In the genomic region with DNA sequence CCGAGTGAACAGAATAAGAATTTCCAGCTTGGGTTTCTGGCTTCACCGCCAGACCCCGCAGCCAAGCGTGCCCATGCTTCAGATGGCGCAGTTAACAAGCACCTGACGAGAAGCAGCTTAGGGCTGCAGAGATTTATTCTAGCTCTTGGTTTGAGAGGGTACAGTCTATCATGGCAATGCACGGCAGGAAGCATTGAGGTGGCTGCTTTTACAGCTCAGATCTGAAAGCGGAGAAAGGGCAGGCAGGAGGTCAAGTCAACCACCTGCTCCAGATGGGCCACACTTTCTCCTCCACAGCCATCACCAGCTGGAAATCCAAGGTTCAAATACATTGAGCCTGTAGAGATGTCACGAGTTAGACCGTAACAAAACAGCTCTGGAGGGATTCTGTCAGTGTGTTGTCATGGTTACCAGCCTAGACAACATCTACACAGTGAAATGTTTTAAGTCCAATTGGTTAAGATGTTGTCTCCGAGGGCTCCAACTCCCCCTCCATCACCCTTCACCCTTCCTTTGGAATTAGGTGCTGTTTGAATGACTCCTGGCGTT, we compare ENCODE assay signal across 23 mouse cellular contexts.
A peak's percentile ranks its signal among the peaks of the same experiment; 100 is the strongest.
DNase-seq lines count a peak whose midpoint lies in the region; ATAC-seq and TF ChIP-seq lines count a peak whose summit lies in the region.
"Had no signal": no experiment of that assay in that cellular context is flagged by ENCODE, and none has a peak within 500 bp of the region (broad histone marks: within the 10 kb centered on the region; RNA-seq: fewer than 3 reads in every experiment).

No protein-coding gene starts in this region.

- no peaks in the 10 kb centered on the region for H3K36me3 ChIP-seq in hindbrain, embryonic 13.5 days
- H3K36me3 ChIP-seq in hindbrain, embryonic 12.5 days = no peaks in the 10 kb centered on the region
- H3K36me3 ChIP-seq in testis, adult 2 months (ENCODE audit: control insufficient read depth, insufficient read depth, low read length) = no peaks in the 10 kb centered on the region
- H3K36me3 ChIP-seq in midbrain, embryonic 13.5 days = no peaks in the 10 kb centered on the region
- H3K36me3 ChIP-seq: embryonic facial prominence, embryonic 15.5 days; hindbrain, embryonic 15.5 days; kidney, embryonic 15.5 days had no signal

- H3K27ac ChIP-seq in hindbrain, embryonic 13.5 days = peak overlapping the region; percentile 37
- no peak overlapping the region for H3K27ac ChIP-seq in hindbrain, embryonic 12.5 days
- no peak overlapping the region for H3K27ac ChIP-seq in testis, adult 2 months (ENCODE audit: control insufficient read depth, insufficient read depth, low read depth, low read length)
- H3K27ac ChIP-seq in midbrain, embryonic 13.5 days = no peak overlapping the region
- H3K27ac ChIP-seq: embryonic facial prominence, embryonic 15.5 days; heart, adult 2 months; hindbrain, embryonic 15.5 days; kidney, embryonic 15.5 days; stomach, postnatal 0 days had no signal

- no peak for TF ChIP-seq CTCF in testis, adult 2 months (IDR thresholded peaks at IDR 0.05; ENCODE audit: control insufficient read depth, insufficient read depth, insufficient replicate concordance, low read depth, low read length)

- 0 out of 2 replicates have a peak, but pooled peaks cover 2% of the 10 kb centered on the region for H3K9me3 ChIP-seq in hindbrain, embryonic 13.5 days
- no peaks in the 10 kb centered on the region for H3K9me3 ChIP-seq in hindbrain, embryonic 12.5 days (replicated peaks)
- 0 out of 2 replicates have a peak, but pooled peaks cover 3% of the 10 kb centered on the region for H3K9me3 ChIP-seq in midbrain, embryonic 13.5 days
- H3K9me3 ChIP-seq: embryonic facial prominence, embryonic 15.5 days; hindbrain, embryonic 15.5 days; kidney, embryonic 15.5 days had no signal

- H3K4me2 ChIP-seq in hindbrain, embryonic 13.5 days = no peak overlapping the region
- no peak overlapping the region for H3K4me2 ChIP-seq in hindbrain, embryonic 12.5 days (replicated peaks)
- no peak overlapping the region for H3K4me2 ChIP-seq in midbrain, embryonic 13.5 days (replicated peaks)
- H3K4me2 ChIP-seq: embryonic facial prominence, embryonic 15.5 days; hindbrain, embryonic 15.5 days; kidney, embryonic 15.5 days; liver, embryonic 11.5 days had no signal

- ATAC-seq in hindbrain, embryonic 13.5 days (ENCODE audit: low FRiP score) = no peak
- no peak for ATAC-seq in hindbrain, embryonic 12.5 days (ENCODE audit: low FRiP score)
- ATAC-seq in midbrain, embryonic 13.5 days = 0 out of 2 replicates have a peak, but pooled peaks have one; percentile 34
- ATAC-seq: intestine, postnatal 0 days had no signal

- no peak for DNase-seq in testis, postnatal 14 days (ENCODE audit: low spot score)
- DNase-seq in spleen, postnatal 14 days (ENCODE audit: low spot score in 2 of 2) = no peak
- no peak for DNase-seq in adrenal gland, postnatal 36 days
- DNase-seq: adrenal gland, adult 2 months; cerebellum, adult 9-11 months; gastrocnemius, postnatal 10 days; heart, adult 2 months; kidney, postnatal 4 days; layer of hippocampus, adult 9-11 months; lung, adult 18-20 months; lung, postnatal 14 days; right cerebral cortex, postnatal 4 days; thymus, postnatal 4 days had no signal

- H3K4me1 ChIP-seq in hindbrain, embryonic 13.5 days (replicated peaks) = peaks cover 15% of the 10 kb centered on the region
- H3K4me1 ChIP-seq in hindbrain, embryonic 12.5 days = no peaks in the 10 kb centered on the region
- H3K4me1 ChIP-seq in testis, adult 2 months (ENCODE audit: control insufficient read depth, insufficient read depth, low read length) = peaks cover 5% of the 10 kb centered on the region
- H3K4me1 ChIP-seq in midbrain, embryonic 13.5 days (replicated peaks) = 0 out of 2 replicates have a peak, but pooled peaks cover 4% of the 10 kb centered on the region
- H3K4me1 ChIP-seq: kidney, embryonic 15.5 days had no signal

- WGBS in hindbrain, embryonic 13.5 days = 59% methylated on average over 12 of the region's 12 CpGs
- 64% methylated on average over 12 of the region's 12 CpGs for WGBS in hindbrain, embryonic 12.5 days
- WGBS in midbrain, embryonic 13.5 days = 67% methylated on average over 12 of the region's 12 CpGs

- H3K9ac ChIP-seq in hindbrain, embryonic 13.5 days = no peak overlapping the region
- H3K9ac ChIP-seq in hindbrain, embryonic 12.5 days = no peak overlapping the region
- H3K9ac ChIP-seq in midbrain, embryonic 13.5 days (replicated peaks) = no peak overlapping the region
- H3K9ac ChIP-seq: embryonic facial prominence, embryonic 15.5 days; hindbrain, embryonic 15.5 days; kidney, embryonic 15.5 days had no signal

- H3K4me3 ChIP-seq in hindbrain, embryonic 13.5 days = no peak overlapping the region
- H3K4me3 ChIP-seq in hindbrain, embryonic 12.5 days = no peak overlapping the region
- peak overlapping the region; percentile 40 for H3K4me3 ChIP-seq in testis, adult 2 months (ENCODE audit: control insufficient read depth, low read depth, low read length)
- H3K4me3 ChIP-seq in midbrain, embryonic 13.5 days (replicated peaks) = no peak overlapping the region
- H3K4me3 ChIP-seq: embryonic facial prominence, embryonic 15.5 days; heart, adult 2 months; hindbrain, embryonic 15.5 days; kidney, embryonic 15.5 days had no signal

- TF ChIP-seq POLR2A in testis, adult 2 months (IDR thresholded peaks at IDR 0.05; ENCODE audit: control insufficient read depth, low read depth, low read length) = no peak

- no peaks in the 10 kb centered on the region for H3K27me3 ChIP-seq in hindbrain, embryonic 13.5 days
- H3K27me3 ChIP-seq in hindbrain, embryonic 12.5 days = no peaks in the 10 kb centered on the region
- no peaks in the 10 kb centered on the region for H3K27me3 ChIP-seq in testis, adult 2 months (ENCODE audit: control insufficient read depth, insufficient read depth, low read length)
- H3K27me3 ChIP-seq in midbrain, embryonic 13.5 days = no peaks in the 10 kb centered on the region
- H3K27me3 ChIP-seq: embryonic facial prominence, embryonic 15.5 days; hindbrain, embryonic 15.5 days; kidney, embryonic 15.5 days had no signal
